Mouse (Mus musculus): ENCODE results near the gene Pigl. TPM values are rescaled to one million over a fixed set of nuclear protein-coding genes. Genes with fewer than 3 reads are reported as not detected.

Pigl gene
- polyA plus RNA-seq, 1 experiment: 7.1 TPM

- Histone ChIP-seq H3K4me1 (ENCODE audit: control insufficient read depth, insufficient read depth, low read length) (peaks cover 22% of the 10 kb centered on the region), H3K4me3 (ENCODE audit: insufficient read depth, low read depth, low read length) (no peak overlapping the region), H3K27ac (ENCODE audit: insufficient read depth, low read depth, low read length) (peak overlapping the region; percentile 88), H3K36me3 (ENCODE audit: control insufficient read depth, insufficient read depth, low read length) (no peaks in the 10 kb centered on the region), H3K27me3 (replicated peaks; ENCODE audit: control insufficient read depth, insufficient read depth, low read length) (no peaks in the 10 kb centered on the region)
- TF ChIP-seq CTCF (conservative IDR thresholded peaks at IDR 0.05; ENCODE audit: insufficient read depth, insufficient read length, low read depth, low read length) (no peak), POLR2A (IDR thresholded peaks at IDR 0.05; ENCODE audit: low read depth, low read length) (no peak)
- WGBS: 77% methylated on average over 10 of the region's 10 CpGs
- DNase-seq: peak; percentile 91
Observed at GRCm38 (mm10) chr11:62487540-62488350, 29.5 kb downstream of the Pigl start.

- no peak overlapping the region for H3K4me3 ChIP-seq (ENCODE audit: insufficient read depth, low read depth, low read length)
- no peak for TF ChIP-seq POLR2A (IDR thresholded peaks at IDR 0.05; ENCODE audit: low read depth, low read length)
- no peak for TF ChIP-seq CTCF (conservative IDR thresholded peaks at IDR 0.05; ENCODE audit: insufficient read depth, insufficient read length, low read depth, low read length)
- no peak overlapping the region for H3K27ac ChIP-seq (ENCODE audit: insufficient read depth, low read depth, low read length)
- H3K4me1 ChIP-seq (ENCODE audit: control insufficient read depth, insufficient read depth, low read length): peaks cover 25% of the 10 kb centered on the region
- DNase-seq: no peak
- no peaks in the 10 kb centered on the region for H3K27me3 ChIP-seq (replicated peaks; ENCODE audit: control insufficient read depth, insufficient read depth, low read length)
- H3K36me3 ChIP-seq (ENCODE audit: control insufficient read depth, insufficient read depth, low read length): no peaks in the 10 kb centered on the region
- WGBS: 99% methylated on average over 6 of the region's 6 CpGs
Observed at GRCm38 (mm10) chr11:62493701-62494100, 35.4 kb downstream of the Pigl start.

- DNase-seq: peak; percentile 97
- peaks cover 20% of the 10 kb centered on the region for H3K4me1 ChIP-seq (ENCODE audit: control insufficient read depth, insufficient read depth, low read length)
- peak overlapping the region; percentile 87 for H3K27ac ChIP-seq (ENCODE audit: insufficient read depth, low read depth, low read length)
- WGBS: 10% methylated on average over 6 of the region's 6 CpGs
- H3K27me3 ChIP-seq (replicated peaks; ENCODE audit: control insufficient read depth, insufficient read depth, low read length): no peaks in the 10 kb centered on the region
- H3K36me3 ChIP-seq (ENCODE audit: control insufficient read depth, insufficient read depth, low read length): no peaks in the 10 kb centered on the region
- TF ChIP-seq POLR2A (IDR thresholded peaks at IDR 0.05; ENCODE audit: low read depth, low read length) (no peak), CTCF (conservative IDR thresholded peaks at IDR 0.05; ENCODE audit: insufficient read depth, insufficient read length, low read depth, low read length) (no peak)
- no peak overlapping the region for H3K4me3 ChIP-seq (ENCODE audit: insufficient read depth, low read depth, low read length)
Observed at GRCm38 (mm10) chr11:62494754-62495275, 36.6 kb downstream of the Pigl start.

GRCm38 (mm10) chr11:62495276-62495801 is 37.1 kb downstream of the Pigl start:
- DNase-seq: peak; percentile 79
- 14% methylated on average over 10 of the region's 10 CpGs for WGBS
- H3K36me3 ChIP-seq (ENCODE audit: control insufficient read depth, insufficient read depth, low read length): no peaks in the 10 kb centered on the region
- TF ChIP-seq CTCF (conservative IDR thresholded peaks at IDR 0.05; ENCODE audit: insufficient read depth, insufficient read length, low read depth, low read length) (no peak), POLR2A (IDR thresholded peaks at IDR 0.05; ENCODE audit: low read depth, low read length) (no peak)
- peaks cover 20% of the 10 kb centered on the region for H3K4me1 ChIP-seq (ENCODE audit: control insufficient read depth, insufficient read depth, low read length)
- no peaks in the 10 kb centered on the region for H3K27me3 ChIP-seq (replicated peaks; ENCODE audit: control insufficient read depth, insufficient read depth, low read length)
- H3K27ac ChIP-seq (ENCODE audit: insufficient read depth, low read depth, low read length): peak overlapping the region; percentile 87
- H3K4me3 ChIP-seq (ENCODE audit: insufficient read depth, low read depth, low read length): no peak overlapping the region

GRCm38 (mm10) chr11:62496151-62496715 is 38.0 kb downstream of the Pigl start:
- TF ChIP-seq CTCF (conservative IDR thresholded peaks at IDR 0.05; ENCODE audit: insufficient read depth, insufficient read length, low read depth, low read length): peak; percentile 44
- TF ChIP-seq POLR2A (IDR thresholded peaks at IDR 0.05; ENCODE audit: low read depth, low read length): no peak
- 56% methylated on average over 5 of the region's 5 CpGs for WGBS

GRCm38 (mm10) chr11:62497181-62497580 is 38.9 kb downstream of the Pigl start:
- Histone ChIP-seq H3K4me3 (ENCODE audit: insufficient read depth, low read depth, low read length) (no peak overlapping the region), H3K4me1 (ENCODE audit: control insufficient read depth, insufficient read depth, low read length) (peaks cover 27% of the 10 kb centered on the region), H3K36me3 (ENCODE audit: control insufficient read depth, insufficient read depth, low read length) (no peaks in the 10 kb centered on the region), H3K27me3 (replicated peaks; ENCODE audit: control insufficient read depth, insufficient read depth, low read length) (no peaks in the 10 kb centered on the region), H3K27ac (ENCODE audit: insufficient read depth, low read depth, low read length) (no peak overlapping the region)
- 51% methylated on average over 3 of the region's 3 CpGs for WGBS
- no peak for TF ChIP-seq POLR2A (IDR thresholded peaks at IDR 0.05; ENCODE audit: low read depth, low read length)
- no peak for TF ChIP-seq CTCF (conservative IDR thresholded peaks at IDR 0.05; ENCODE audit: insufficient read depth, insufficient read length, low read depth, low read length)
- DNase-seq: no peak

More at GRCm38 (mm10) chr11:62496151-62496715, 38.0 kb downstream of the Pigl start:
- H3K27ac ChIP-seq (ENCODE audit: insufficient read depth, low read depth, low read length): peak overlapping the region; percentile 87; the same call in 1 of the 2 replicates
- peaks cover 27% of the 10 kb centered on the region for H3K4me1 ChIP-seq (ENCODE audit: control insufficient read depth, insufficient read depth, low read length)
- no peaks in the 10 kb centered on the region for H3K27me3 ChIP-seq (replicated peaks; ENCODE audit: control insufficient read depth, insufficient read depth, low read length)
- DNase-seq: no peak
- H3K36me3 ChIP-seq (ENCODE audit: control insufficient read depth, insufficient read depth, low read length): no peaks in the 10 kb centered on the region
- H3K4me3 ChIP-seq (ENCODE audit: insufficient read depth, low read depth, low read length): no peak overlapping the region

GRCm38 (mm10) chr11:62498802-62499201 is 40.5 kb downstream of the Pigl start:
- TF ChIP-seq CTCF (conservative IDR thresholded peaks at IDR 0.05; ENCODE audit: insufficient read depth, insufficient read length, low read depth, low read length): no peak
- no peak for TF ChIP-seq POLR2A (IDR thresholded peaks at IDR 0.05; ENCODE audit: low read depth, low read length)
- WGBS: 100% methylated on average over 2 of the region's 2 CpGs
- H3K27ac ChIP-seq (ENCODE audit: insufficient read depth, low read depth, low read length): no peak overlapping the region
- H3K27me3 ChIP-seq (replicated peaks; ENCODE audit: control insufficient read depth, insufficient read depth, low read length): no peaks in the 10 kb centered on the region
- H3K4me1 ChIP-seq (ENCODE audit: control insufficient read depth, insufficient read depth, low read length): peaks cover 27% of the 10 kb centered on the region
- no peak overlapping the region for H3K4me3 ChIP-seq (ENCODE audit: insufficient read depth, low read depth, low read length)
- no peak for DNase-seq
- no peaks in the 10 kb centered on the region for H3K36me3 ChIP-seq (ENCODE audit: control insufficient read depth, insufficient read depth, low read length)
